Mouse (Mus musculus): ENCODE measurements around the gene Pcsk6. TPM values are rescaled to one million over a fixed set of nuclear protein-coding genes. Genes with fewer than 3 reads are reported as not detected.

The Pcsk6 gene
- polyA plus RNA-seq (2017; shearing (Covaris generic)), result not detected

GRCm38 (mm10) chr7:65861591-65862472 lies at the start of gene Pcsk6:
Pcsk6 (plus strand) TSS chr7:65861734.

GRCm38 (mm10) chr7:66043552-66044459 lies 182.3 kb downstream of the Pcsk6 start, which contains the start of gene Gm45213:
Gm45213 (plus strand) TSS chr7:66043602.

GRCm38 (mm10) chr7:66058703-66059102 lies 197.2 kb downstream of the Pcsk6 start, which contains the start of gene Snrpa1:
Snrpa1 (plus strand) TSS chr7:66059003.

GRCm38 (mm10) chr7:66079364-66080230 lies 218.1 kb downstream of the Pcsk6 start, which contains the start of gene Selenos:
Selenos (plus strand) TSS chr7:66079649.

Other genes with a start within 250 kb of the Pcsk6 start
- 1 to 10 TPM; 6.3 to 6.9 TPM for gene Tarsl2, start 216.8 kb upstream of the Pcsk6 start, polyA plus RNA-seq (2017; shearing (Covaris generic))
- 100 to 1,000 TPM in 1 of 2 experiments, 10 to 100 TPM in 1; 83.0 to 130 TPM for gene Tm2d3, start 170.6 kb upstream of the Pcsk6 start, polyA plus RNA-seq (2017; shearing (Covaris generic))
- not detected for gene Gm45213, start 181.9 kb downstream of the Pcsk6 start, polyA plus RNA-seq (2017; shearing (Covaris generic))
- gene Snrpa1, start 197.3 kb downstream of the Pcsk6 start, polyA plus RNA-seq (2017; shearing (Covaris generic)), result 100 to 1,000 TPM; 107 to 135 TPM
- 100 to 1,000 TPM; 141 to 143 TPM for gene Selenos, start 217.9 kb downstream of the Pcsk6 start, polyA plus RNA-seq (2017; shearing (Covaris generic))
- gene Chsy1, start 247.8 kb downstream of the Pcsk6 start, polyA plus RNA-seq (2017; shearing (Covaris generic)), result 10 to 100 TPM in 1 of 2 experiments, 1 to 10 TPM in 1; 9.1 to 21.7 TPM

Measured in activated CD4-positive, CD25-positive, alpha-beta regulatory T cell (primary cell).